Mouse (Mus musculus) embryonic fibroblast, embryonic 13.5 days (primary cell): Measurements from ENCODE around the gene Dpp6.

ENCODE experiments used
- CTCF ChIP-seq: IDR thresholded peaks from 2 replicates; pipeline ENCODE4 v1.5.1; 2011; ENCODE audit warnings: mild to moderate bottlenecking, control low read depth, low read length, moderate library complexity, borderline replicate concordance; ENCODE audit not compliant: insufficient read depth
- POLR2A ChIP-seq: IDR thresholded peaks from 2 replicates; pipeline ENCODE4 v1.6.1; 2011; ENCODE audit warnings: low read depth, mild to moderate bottlenecking, control low read depth, low read length, moderate library complexity

DNA sequence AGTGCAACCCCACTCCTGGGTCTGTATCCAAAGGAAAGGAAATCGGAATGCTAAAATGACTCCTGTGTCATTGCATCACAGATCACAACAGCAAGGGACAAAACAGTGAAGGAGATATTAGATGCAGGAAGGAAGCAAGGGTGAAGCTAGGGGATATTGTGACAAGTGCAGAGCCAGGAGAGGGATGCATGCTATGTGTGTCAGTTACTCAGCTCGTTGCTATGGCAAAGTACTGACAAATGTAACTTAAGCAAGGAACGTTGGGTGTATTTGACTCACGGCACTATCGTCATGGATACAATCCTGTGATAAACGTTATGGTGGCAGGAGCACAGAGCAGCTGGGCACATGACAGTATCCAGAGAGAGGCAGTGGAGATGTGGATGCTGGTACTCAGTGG is 839.1 kb downstream of the Dpp6 start:
- TF ChIP-seq POLR2A (no peak), CTCF (no peak)
